Mouse (Mus musculus): ENCODE measurements around the gene Cxcr1. TPM values are rescaled to one million over a fixed set of nuclear protein-coding genes. Genes with fewer than 3 reads are reported as not detected.

Gene Cxcr1
- total RNA-seq (2015; ENCODE audit: low replicate concordance) (not detected in 2 replicates), total RNA-seq (2017; ENCODE audit: low replicate concordance) (not detected in 2 replicates)

GRCm38 (mm10) chr1:74194445-74194844 is at the start of gene Cxcr1:
Cxcr1 (minus strand) TSS chr1:74194631.
- ATAC-seq (replicated peaks; ENCODE audit: low FRiP score, poor library complexity, severe bottlenecking): no peak

GRCm38 (mm10) chr1:74240832-74241231 is 46.4 kb upstream of the Cxcr1 start:
- ATAC-seq (replicated peaks; ENCODE audit: low FRiP score, poor library complexity, severe bottlenecking): no peak

GRCm38 (mm10) chr1:74240311-74240710 is 45.9 kb upstream of the Cxcr1 start:
- no peak for ATAC-seq (replicated peaks; ENCODE audit: low FRiP score, poor library complexity, severe bottlenecking)

- no peak for ATAC-seq (replicated peaks; ENCODE audit: low FRiP score, poor library complexity, severe bottlenecking)
Observed at GRCm38 (mm10) chr1:74239618-74240017, 45.2 kb upstream of the Cxcr1 start.

- ATAC-seq (replicated peaks; ENCODE audit: low FRiP score, poor library complexity, severe bottlenecking): no peak
Observed at GRCm38 (mm10) chr1:74239162-74239561, 44.7 kb upstream of the Cxcr1 start.

- ATAC-seq (replicated peaks; ENCODE audit: low FRiP score, poor library complexity, severe bottlenecking): no peak
Observed at GRCm38 (mm10) chr1:74238136-74238535, 43.7 kb upstream of the Cxcr1 start.

- no peak for ATAC-seq (replicated peaks; ENCODE audit: low FRiP score, poor library complexity, severe bottlenecking)
Observed at GRCm38 (mm10) chr1:74237671-74238070, 43.2 kb upstream of the Cxcr1 start.

GRCm38 (mm10) chr1:74236590-74237317 is 42.3 kb upstream of the Cxcr1 start:
- peak; percentile 73 for ATAC-seq (replicated peaks; ENCODE audit: low FRiP score, poor library complexity, severe bottlenecking)

GRCm38 (mm10) chr1:74235938-74236589 is 41.6 kb upstream of the Cxcr1 start, which contains the start of gene Arpc2:
Arpc2 (plus strand) TSS chr1:74236084.
- peak; percentile 86 for ATAC-seq (replicated peaks; ENCODE audit: low FRiP score, poor library complexity, severe bottlenecking)

GRCm38 (mm10) chr1:74230992-74231391 is 36.6 kb upstream of the Cxcr1 start:
- ATAC-seq (replicated peaks; ENCODE audit: low FRiP score, poor library complexity, severe bottlenecking): no peak

GRCm38 (mm10) chr1:74229942-74230341 is 35.5 kb upstream of the Cxcr1 start:
- ATAC-seq (replicated peaks; ENCODE audit: low FRiP score, poor library complexity, severe bottlenecking): no peak

- no peak for ATAC-seq (replicated peaks; ENCODE audit: low FRiP score, poor library complexity, severe bottlenecking)
Observed at GRCm38 (mm10) chr1:74227317-74227716, 32.9 kb upstream of the Cxcr1 start.

- no peak for ATAC-seq (replicated peaks; ENCODE audit: low FRiP score, poor library complexity, severe bottlenecking)
Observed at GRCm38 (mm10) chr1:74219922-74220321, 25.5 kb upstream of the Cxcr1 start.

- ATAC-seq (replicated peaks; ENCODE audit: low FRiP score, poor library complexity, severe bottlenecking): no peak
Observed at GRCm38 (mm10) chr1:74208941-74209340, 14.5 kb upstream of the Cxcr1 start.

- ATAC-seq (replicated peaks; ENCODE audit: low FRiP score, poor library complexity, severe bottlenecking): no peak
Observed at GRCm38 (mm10) chr1:74207906-74208305, 13.5 kb upstream of the Cxcr1 start.

- ATAC-seq (replicated peaks; ENCODE audit: low FRiP score, poor library complexity, severe bottlenecking): no peak
Observed at GRCm38 (mm10) chr1:74206642-74207041, 12.2 kb upstream of the Cxcr1 start.

- ATAC-seq (replicated peaks; ENCODE audit: low FRiP score, poor library complexity, severe bottlenecking): 0 out of 2 replicates have a peak, but pooled peaks have one; percentile 33
Observed at GRCm38 (mm10) chr1:74205881-74206280, 11.4 kb upstream of the Cxcr1 start.

- no peak for ATAC-seq (replicated peaks; ENCODE audit: low FRiP score, poor library complexity, severe bottlenecking)
Observed at GRCm38 (mm10) chr1:74203457-74203856, 9.0 kb upstream of the Cxcr1 start.

GRCm38 (mm10) chr1:74201048-74201844 is 6.8 kb upstream of the Cxcr1 start:
- ATAC-seq (replicated peaks; ENCODE audit: low FRiP score, poor library complexity, severe bottlenecking): no peak

GRCm38 (mm10) chr1:74199046-74199445 is 4.6 kb upstream of the Cxcr1 start:
- ATAC-seq (replicated peaks; ENCODE audit: low FRiP score, poor library complexity, severe bottlenecking): no peak
